7 mouse cellular contexts compared by ENCODE assay signal in genomic region chr9:110656249-110657221, GRCm38 (mm10). TPM values are rescaled to one million over a fixed set of nuclear protein-coding genes. Genes with fewer than 3 reads are reported as not detected.
A peak's percentile ranks its signal among the peaks of the same experiment; 100 is the strongest.
DNase-seq lines count a peak whose midpoint lies in the region; ATAC-seq and TF ChIP-seq lines count a peak whose summit lies in the region.

Ccdc12 (plus strand) TSS chr9:110656503.

- under 1% methylated on average over 52 of the region's 52 CpGs for WGBS in embryonic facial prominence, embryonic 10.5 days
- WGBS in intestine, postnatal 0 days = under 1% methylated on average over 52 of the region's 52 CpGs
- WGBS in midbrain, embryonic 12.5 days = under 1% methylated on average over 52 of the region's 52 CpGs
- WGBS in small intestine, adult 2 months = under 1% methylated on average over 52 of the region's 52 CpGs

- no peaks in the 10 kb centered on the region for H3K9me3 ChIP-seq in embryonic facial prominence, embryonic 10.5 days
- H3K9me3 ChIP-seq in intestine, postnatal 0 days (ENCODE audit: control insufficient read depth) = no peaks in the 10 kb centered on the region
- no peaks in the 10 kb centered on the region for H3K9me3 ChIP-seq in midbrain, embryonic 12.5 days

- intact Hi-C loops in left cerebral cortex, postnatal 4 days (cut with DNase I) = no loop called here

- peak within 1 kb of the TSS; percentile 81 for H3K9ac ChIP-seq in intestine, postnatal 0 days (ENCODE audit: low read depth, low read length)
- peak within 1 kb of the TSS; percentile 85 for H3K9ac ChIP-seq in midbrain, embryonic 12.5 days (replicated peaks)

- peak within 1 kb of the TSS; percentile 67 for H3K4me2 ChIP-seq in intestine, postnatal 0 days (replicated peaks; ENCODE audit: low read depth)
- peak within 1 kb of the TSS; percentile 71 for H3K4me2 ChIP-seq in midbrain, embryonic 12.5 days (replicated peaks)

- peak; percentile 48 for TF ChIP-seq CTCF in intestine, postnatal 0 days (IDR thresholded peaks at IDR 0.05; ENCODE audit: low read depth)
- peak; percentile 14; the same call in 1 of the 2 replicates for TF ChIP-seq CTCF in small intestine, adult 2 months (IDR thresholded peaks at IDR 0.05; ENCODE audit: extremely low read depth, insufficient read length, insufficient replicate concordance, low read depth, low read length)

- peaks cover 10% of the 10 kb centered on the region for H3K36me3 ChIP-seq in embryonic facial prominence, embryonic 10.5 days (replicated peaks)
- H3K36me3 ChIP-seq in intestine, postnatal 0 days (ENCODE audit: control insufficient read depth, insufficient read depth) = no peaks in the 10 kb centered on the region; the same call in 1 of the 2 replicates
- H3K36me3 ChIP-seq in midbrain, embryonic 12.5 days = no peaks in the 10 kb centered on the region
- no peaks in the 10 kb centered on the region; the same call in 1 of the 2 replicates for H3K36me3 ChIP-seq in small intestine, adult 2 months (ENCODE audit: control insufficient read depth, insufficient read depth, low read length)

- peak; percentile 94 for DNase-seq in adrenal gland, postnatal 10 days
- peak; percentile 94 for DNase-seq in embryonic facial prominence, embryonic 10.5 days (ENCODE audit: low spot score)
- peak; percentile 77 for DNase-seq in gonadal fat pad, adult 2 months (ENCODE audit: low read depth)
- DNase-seq in left cerebral cortex, postnatal 4 days = peak; percentile 95

- TF ChIP-seq POLR2A in small intestine, adult 2 months (IDR thresholded peaks at IDR 0.05; ENCODE audit: low read depth, low read length) = peak; percentile 80

- H3K4me3 ChIP-seq in embryonic facial prominence, embryonic 10.5 days = peak within 1 kb of the TSS; percentile 79
- H3K4me3 ChIP-seq in intestine, postnatal 0 days (ENCODE audit: low read depth, low read length) = peak within 1 kb of the TSS; percentile 62
- H3K4me3 ChIP-seq in midbrain, embryonic 12.5 days = peak within 1 kb of the TSS; percentile 73
- peak within 1 kb of the TSS; percentile 67 for H3K4me3 ChIP-seq in small intestine, adult 2 months (ENCODE audit: low read depth, low read length)

- H3K27me3 ChIP-seq in embryonic facial prominence, embryonic 10.5 days (replicated peaks; ENCODE audit: low read depth, poor library complexity, severe bottlenecking) = peaks cover 24% of the 10 kb centered on the region
- H3K27me3 ChIP-seq in intestine, postnatal 0 days (replicated peaks; ENCODE audit: control insufficient read depth, insufficient read depth, low read length) = no peaks in the 10 kb centered on the region; the same call in 1 of the 2 replicates
- peaks cover 24% of the 10 kb centered on the region for H3K27me3 ChIP-seq in midbrain, embryonic 12.5 days
- no peaks in the 10 kb centered on the region for H3K27me3 ChIP-seq in small intestine, adult 2 months (ENCODE audit: control insufficient read depth, insufficient read depth, low read length)

- ATAC-seq in intestine, postnatal 0 days = peak; percentile 87
- ATAC-seq in midbrain, embryonic 12.5 days (ENCODE audit: low FRiP score, low read depth) = peak; percentile 96

- peaks cover 57% of the 10 kb centered on the region for H3K4me1 ChIP-seq in embryonic facial prominence, embryonic 10.5 days
- peaks cover 7% of the 10 kb centered on the region; the same call in 1 of the 2 replicates for H3K4me1 ChIP-seq in intestine, postnatal 0 days (replicated peaks; ENCODE audit: control insufficient read depth, insufficient read depth, low read length)
- peaks cover 43% of the 10 kb centered on the region for H3K4me1 ChIP-seq in midbrain, embryonic 12.5 days
- peaks cover 31% of the 10 kb centered on the region for H3K4me1 ChIP-seq in small intestine, adult 2 months (ENCODE audit: control insufficient read depth, insufficient read depth, insufficient read length, low read length)

- H3K27ac ChIP-seq in embryonic facial prominence, embryonic 10.5 days (replicated peaks) = peak within 1 kb of the TSS; percentile 98
- H3K27ac ChIP-seq in intestine, postnatal 0 days (ENCODE audit: low read depth, low read length) = peak within 1 kb of the TSS; percentile 83
- H3K27ac ChIP-seq in midbrain, embryonic 12.5 days (replicated peaks) = peak within 1 kb of the TSS; percentile 93
- H3K27ac ChIP-seq in small intestine, adult 2 months (ENCODE audit: insufficient read depth, low read depth, low read length) = peak within 1 kb of the TSS; percentile 87

RNA-seq across cellular contexts. Expression of gene Ccdc12, which starts in this region (rescaled TPM):
- 10 to 100 TPM; 64.3 to 66.0 TPM for total RNA-seq in adrenal gland, postnatal 10 days (2021)
- polyA plus RNA-seq in embryonic facial prominence, embryonic 10.5 days (2016; fragmentation: Nextera tagmentation; extraction: Ambion mirVana) = 174 and 177 TPM in 2 replicates
- polyA plus RNA-seq in gonadal fat pad, adult 2 months (2012; rRNA removed) = 55.8 and 81.8 TPM in 2 replicates
- polyA plus RNA-seq in intestine, postnatal 0 days (2015; fragmentation: Nextera tagmentation; extraction: Ambion mirVana) = 122 and 124 TPM in 2 replicates
- total RNA-seq in left cerebral cortex, postnatal 4 days (2021) = 10 to 100 TPM; 43.1 to 46.6 TPM
- 132 and 136 TPM in 2 replicates for polyA plus RNA-seq in midbrain, embryonic 12.5 days (2016; fragmentation: Nextera tagmentation; extraction: Ambion mirVana)
- 52.9 and 138 TPM in 2 replicates for polyA plus RNA-seq in small intestine, adult 2 months (2012; rRNA removed)

Comparison
In these comparisons a context has a peak if more than half of its experiments do, and no peak if none do; other contexts are left out.
1. Peak in every context shown above with its lines: DNase-seq, ATAC-seq, H3K4me3 ChIP-seq and H3K27ac ChIP-seq.